Mouse (Mus musculus) neural tube, embryonic 15.5 days (tissue): ENCODE data around the gene Myo7a. TPM values are rescaled to one million over a fixed set of nuclear protein-coding genes. Genes with fewer than 3 reads are reported as not detected.

ENCODE experiments used
- ATAC-seq: fragments of 200-750 bp; cut with Nextera tagmentation; 2 replicates; pipeline ENCODE4 v1.8.0; 2017; ENCODE audit warnings: mild to moderate bottlenecking, moderate TSS enrichment, moderate library complexity; ENCODE audit not compliant: low FRiP score
- H3K27ac ChIP-seq: fragments of 300-500 bp; sonication (generic); replicated peaks from 2 replicates; pipeline ENCODE4 v1.5.1; 2015; ENCODE audit warnings: mild to moderate bottlenecking, inconsistent platforms
- H3K27me3 ChIP-seq: fragments of 300-500 bp; sonication (generic); replicated peaks from 2 replicates; pipeline ENCODE4 v1.6.1; 2015; ENCODE audit warnings: inconsistent platforms
- H3K36me3 ChIP-seq: fragments of 300-500 bp; sonication (generic); 2 replicates; pipeline ENCODE4 v1.6.1; 2015; ENCODE audit warnings: inconsistent platforms
- H3K4me1 ChIP-seq: fragments of 300-500 bp; sonication (generic); 2 replicates; pipeline ENCODE4 v1.6.1; 2015; ENCODE audit warnings: inconsistent platforms
- H3K4me2 ChIP-seq: fragments of 300-500 bp; sonication (generic); 2 replicates; pipeline ENCODE4 v1.6.1; 2015; ENCODE audit warnings: inconsistent platforms, mild to moderate bottlenecking, moderate library complexity
- H3K4me3 ChIP-seq: fragments of 300-500 bp; sonication (generic); replicated peaks from 2 replicates; pipeline ENCODE4 v1.5.1; 2015; ENCODE audit warnings: mild to moderate bottlenecking, inconsistent platforms
- H3K9ac ChIP-seq: fragments of 300-500 bp; sonication (generic); replicated peaks from 2 replicates; pipeline ENCODE4 v1.6.1; 2015; ENCODE audit warnings: mild to moderate bottlenecking, inconsistent platforms
- H3K9me3 ChIP-seq: fragments of 300-500 bp; sonication (generic); replicated peaks from 2 replicates; pipeline ENCODE4 v1.6.1; 2016; ENCODE audit warnings: inconsistent platforms
- WGBS: fragments of 180-500 bp; shearing (Covaris S2); methylation state at CpG from one replicate; pipeline ENCODE4 v1.1.7; 2015; ENCODE audit warnings: mixed read lengths; 5-methylcytosine and 5-hydroxymethylcytosine counted together
- polyA plus RNA-seq: library from polyadenylated mRNA; unstranded; fragments of >200 nt; fragmentation: Nextera tagmentation; extraction: Ambion mirVana; gene quantifications from 2 replicates; pipeline ENCODE4 v1.2.1, GENCODE M21; 2015

Myo7a gene
- polyA plus RNA-seq, 1 experiment from 2014 or later = 16.0 TPM

DNA sequence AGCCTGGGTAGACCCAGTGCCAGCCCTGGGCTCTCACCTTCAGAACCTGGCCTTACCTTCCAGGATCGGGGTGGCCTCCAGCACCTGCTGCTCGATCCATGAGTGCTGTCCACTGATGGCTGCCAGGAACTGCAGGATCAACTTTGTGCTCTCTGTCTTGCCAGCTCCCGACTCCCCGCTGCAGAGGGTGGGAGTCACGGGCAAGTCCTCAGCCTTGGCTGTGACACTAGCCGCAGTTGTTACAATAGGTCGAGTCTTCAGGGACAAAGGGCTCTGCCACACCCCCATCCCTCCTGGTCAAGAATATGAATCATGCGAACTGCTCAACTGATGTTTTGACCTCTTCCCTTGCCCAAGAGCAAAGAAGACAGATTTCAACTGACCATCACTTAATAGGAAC, 21.8 kb downstream of the Myo7a start:
- Histone ChIP-seq H3K4me1 (peaks cover 4% of the 10 kb centered on the region), H3K27me3 (no peaks in the 10 kb centered on the region), H3K9ac (no peak overlapping the region), H3K36me3 (peaks cover 12% of the 10 kb centered on the region), H3K4me2 (no peak overlapping the region), H3K27ac (no peak overlapping the region), H3K9me3 (no peaks in the 10 kb centered on the region), H3K4me3 (no peak overlapping the region)
- WGBS = 95% methylated on average over 8 of the region's 8 CpGs
- ATAC-seq = no peak

DNA sequence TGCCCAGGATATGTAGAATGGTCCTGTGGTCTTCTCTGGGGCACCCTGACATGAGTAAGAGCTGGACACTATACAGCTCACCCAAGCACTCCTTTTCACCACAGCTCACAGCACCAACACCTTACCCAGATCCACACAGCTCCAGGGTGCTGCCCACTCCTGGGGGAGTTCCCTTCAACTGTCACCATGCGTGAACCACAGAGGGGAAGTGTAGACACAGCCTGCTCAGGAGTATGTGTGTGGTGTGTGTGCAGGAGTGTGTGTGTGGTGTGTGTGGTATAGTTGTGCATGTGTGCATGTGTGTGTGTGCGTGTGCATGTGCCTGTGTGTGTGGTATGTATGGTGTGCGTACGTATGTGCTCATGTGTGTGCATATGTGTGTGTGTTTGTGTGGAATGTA, 23.5 kb downstream of the Myo7a start:
- no peak overlapping the region for H3K27ac ChIP-seq

DNA sequence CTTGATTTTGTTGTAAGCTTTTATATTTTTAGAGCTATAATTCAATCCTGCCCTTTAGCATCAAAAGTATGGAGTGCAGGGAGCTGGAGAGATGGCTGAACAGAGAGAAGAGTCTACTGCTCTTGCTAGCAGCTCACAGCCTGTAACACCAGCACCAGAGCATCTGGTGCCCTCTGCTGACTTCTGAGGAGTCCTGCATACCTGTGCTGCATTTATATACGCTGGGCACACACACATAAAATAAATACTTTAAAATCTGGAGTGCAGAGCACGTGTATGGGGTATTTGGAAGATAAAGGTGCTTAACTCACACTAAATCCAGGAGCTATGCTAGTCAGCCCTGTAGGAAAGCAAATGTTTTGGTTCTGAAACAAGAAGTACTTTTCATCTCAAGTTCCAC, 33.0 kb downstream of the Myo7a start:
- Histone ChIP-seq H3K27me3 (no peaks in the 10 kb centered on the region), H3K36me3 (peaks cover 3% of the 10 kb centered on the region; the same call in 1 of the 2 replicates), H3K9ac (no peak overlapping the region), H3K27ac (no peak overlapping the region), H3K4me3 (no peak overlapping the region), H3K9me3 (no peaks in the 10 kb centered on the region), H3K4me2 (no peak overlapping the region), H3K4me1 (peaks cover 8% of the 10 kb centered on the region; the same call in 1 of the 2 replicates)
- ATAC-seq = no peak; the same call in 1 of the 2 replicates
- 59% methylated on average over 2 of the region's 2 CpGs for WGBS

More for the DNA sequence above, 23.5 kb downstream of the Myo7a start:
- 95% methylated on average over 4 of the region's 4 CpGs for WGBS
- Histone ChIP-seq H3K4me1 (no peaks in the 10 kb centered on the region), H3K27me3 (no peaks in the 10 kb centered on the region), H3K4me3 (no peak overlapping the region), H3K9me3 (no peaks in the 10 kb centered on the region), H3K36me3 (peaks cover 14% of the 10 kb centered on the region), H3K9ac (no peak overlapping the region), H3K4me2 (no peak overlapping the region)
- no peak for ATAC-seq

DNA sequence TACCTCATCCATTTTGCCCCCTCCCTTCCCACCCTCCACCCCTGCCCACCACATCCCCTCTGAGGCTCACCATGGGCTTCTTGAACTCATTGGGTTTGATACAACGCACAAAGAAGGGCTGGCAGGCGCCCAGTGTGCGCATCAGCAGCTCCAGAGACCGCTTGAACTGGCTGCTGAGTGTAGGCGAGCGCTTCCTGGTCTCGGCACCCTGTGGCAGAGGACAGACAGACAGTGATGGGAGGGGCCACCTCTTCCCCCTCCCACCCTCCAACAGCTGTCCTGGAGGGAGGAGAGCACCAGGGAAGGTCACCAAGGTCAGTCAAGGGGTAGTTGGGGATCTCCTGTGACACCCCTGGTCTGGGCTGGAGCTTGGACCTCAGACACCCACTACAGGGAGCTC, 34.0 kb downstream of the Myo7a start:
- no peaks in the 10 kb centered on the region for H3K9me3 ChIP-seq
- 74% methylated on average over 7 of the region's 7 CpGs for WGBS
- no peak overlapping the region for H3K27ac ChIP-seq
- H3K36me3 ChIP-seq = peaks cover 1% of the 10 kb centered on the region; the same call in 1 of the 2 replicates
- peaks cover 8% of the 10 kb centered on the region; the same call in 1 of the 2 replicates for H3K4me1 ChIP-seq
- H3K4me2 ChIP-seq = no peak overlapping the region
- no peak overlapping the region for H3K9ac ChIP-seq
- no peak overlapping the region for H3K4me3 ChIP-seq
- ATAC-seq = no peak
- no peaks in the 10 kb centered on the region for H3K27me3 ChIP-seq

DNA sequence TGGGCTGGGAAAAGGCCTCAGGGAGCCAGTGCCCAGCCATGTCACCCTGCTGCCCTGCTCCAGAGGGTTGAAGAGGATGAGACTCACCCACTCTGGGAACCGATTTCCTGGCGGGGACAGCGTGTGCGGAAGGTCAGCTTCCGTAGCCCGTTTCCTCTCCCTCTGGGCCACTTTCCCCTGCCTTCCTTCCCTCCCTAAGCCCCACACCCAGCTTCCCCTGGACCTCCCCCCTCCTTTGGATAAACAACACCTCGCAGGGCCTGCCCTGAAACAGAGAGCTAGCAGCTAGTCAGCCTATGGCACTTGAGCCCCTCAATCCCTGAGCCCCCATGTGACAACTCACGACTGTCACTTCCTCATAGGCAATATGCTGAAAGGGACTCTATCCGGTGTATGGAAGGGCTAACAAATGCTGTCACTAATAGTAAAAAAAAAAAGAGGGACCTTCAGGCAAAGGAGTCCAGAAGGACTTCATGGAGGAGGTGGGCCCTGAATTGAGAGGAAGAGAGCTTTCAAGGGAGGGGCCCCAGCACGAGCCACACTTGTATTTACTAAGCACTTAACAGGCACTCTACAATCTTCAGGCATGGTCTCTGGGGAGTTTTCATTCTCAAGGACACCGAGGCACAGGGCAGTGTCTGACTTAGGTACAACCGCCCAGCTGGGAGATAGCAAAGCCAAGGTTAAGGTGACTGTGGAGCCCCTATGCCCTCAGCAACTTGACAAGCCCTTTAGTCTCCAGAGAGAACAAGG, 34.6 kb downstream of the Myo7a start:
- Histone ChIP-seq H3K4me2 (no peak overlapping the region), H3K9me3 (no peaks in the 10 kb centered on the region), H3K9ac (no peak overlapping the region), H3K36me3 (peaks cover 7% of the 10 kb centered on the region; the same call in 1 of the 2 replicates), H3K4me1 (peaks cover 8% of the 10 kb centered on the region; the same call in 1 of the 2 replicates), H3K27me3 (no peaks in the 10 kb centered on the region), H3K27ac (no peak overlapping the region), H3K4me3 (no peak overlapping the region)
- 74% methylated on average over 12 of the region's 12 CpGs for WGBS
- no peak for ATAC-seq

DNA sequence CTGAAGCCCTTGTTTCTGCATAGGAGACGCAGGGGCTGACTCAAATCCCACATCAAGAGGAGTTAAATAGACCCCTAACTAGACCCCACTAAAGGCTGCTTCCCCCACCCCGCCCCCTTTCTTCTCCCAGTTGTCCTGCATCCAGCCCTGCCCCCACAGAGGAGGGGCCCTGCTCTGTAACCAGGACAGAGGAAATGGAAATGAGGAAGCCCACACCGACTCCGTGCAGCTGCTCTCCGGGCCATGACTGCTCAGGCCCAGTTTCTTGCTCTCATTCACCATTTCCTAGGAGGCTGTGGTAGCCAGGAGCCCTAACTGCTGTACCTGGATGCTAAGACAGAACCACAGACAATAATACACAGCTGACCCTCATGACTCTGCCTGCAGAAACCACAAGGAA, 36.9 kb downstream of the Myo7a start:
- no peak overlapping the region for H3K27ac ChIP-seq
- no peak for ATAC-seq
- H3K9ac ChIP-seq = no peak overlapping the region

DNA sequence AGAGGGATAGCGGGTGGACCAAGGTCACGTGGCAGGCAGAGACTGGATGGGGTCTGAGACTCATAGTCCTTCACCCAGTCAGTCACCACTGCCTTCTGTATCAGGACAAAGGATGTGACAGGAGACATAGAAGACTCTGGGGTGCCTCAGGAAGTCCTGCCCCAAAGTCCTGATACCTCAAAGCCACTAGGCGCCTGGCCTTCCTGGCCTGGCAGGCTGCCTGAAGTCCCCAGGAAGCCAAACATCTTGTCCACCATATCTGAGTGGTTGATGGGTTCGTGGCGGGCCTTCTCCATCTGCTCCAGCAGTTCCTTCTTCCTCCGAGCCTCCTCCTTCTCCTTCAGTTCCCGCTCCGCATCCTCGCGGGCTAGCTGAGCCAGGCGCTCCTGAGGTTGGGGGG, 41.9 kb downstream of the Myo7a start:
- H3K4me2 ChIP-seq = no peak overlapping the region
- H3K4me1 ChIP-seq = peaks cover 3% of the 10 kb centered on the region; the same call in 1 of the 2 replicates
- H3K27me3 ChIP-seq = no peaks in the 10 kb centered on the region
- no peak overlapping the region for H3K27ac ChIP-seq
- H3K9me3 ChIP-seq = no peaks in the 10 kb centered on the region
- no peak overlapping the region for H3K9ac ChIP-seq
- peaks cover 20% of the 10 kb centered on the region for H3K36me3 ChIP-seq
- 89% methylated on average over 11 of the region's 11 CpGs for WGBS
- no peak for ATAC-seq
- no peak overlapping the region for H3K4me3 ChIP-seq

More for the DNA sequence above, 36.9 kb downstream of the Myo7a start:
- Histone ChIP-seq H3K36me3 (peaks cover 10% of the 10 kb centered on the region), H3K4me1 (peaks cover 8% of the 10 kb centered on the region; the same call in 1 of the 2 replicates), H3K9me3 (no peaks in the 10 kb centered on the region), H3K4me3 (no peak overlapping the region), H3K4me2 (no peak overlapping the region), H3K27me3 (no peaks in the 10 kb centered on the region)
- 9% methylated on average over 5 of the region's 5 CpGs for whole genome bisulfite sequencing

DNA sequence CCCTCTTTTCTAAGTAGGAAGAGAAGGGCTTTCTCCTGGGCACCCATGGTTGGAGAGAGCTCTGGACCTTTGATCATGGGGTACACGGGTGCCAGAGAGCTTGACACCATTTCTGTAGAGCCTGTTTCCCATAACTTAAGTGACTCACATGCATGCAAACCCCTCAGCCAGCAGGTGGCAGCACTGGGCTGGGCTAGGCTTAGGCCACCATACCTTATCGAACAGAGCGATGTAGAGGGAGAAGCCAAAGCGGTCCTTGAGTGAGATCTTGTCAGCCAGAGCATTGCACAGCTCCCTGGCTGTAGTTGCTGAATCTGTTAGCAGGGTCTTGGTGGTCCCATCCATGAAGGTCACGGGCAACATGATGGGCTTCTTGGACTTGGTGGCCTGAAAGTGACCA, 47.7 kb downstream of the Myo7a start:
- H3K4me2 ChIP-seq = no peak overlapping the region
- H3K36me3 ChIP-seq = peaks cover 19% of the 10 kb centered on the region
- H3K4me3 ChIP-seq = no peak overlapping the region
- H3K9me3 ChIP-seq = no peaks in the 10 kb centered on the region
- no peak overlapping the region for H3K27ac ChIP-seq
- no peak overlapping the region for H3K9ac ChIP-seq
- no peaks in the 10 kb centered on the region for H3K27me3 ChIP-seq
- no peak for ATAC-seq
- WGBS = 38% methylated on average over 5 of the region's 5 CpGs
- H3K4me1 ChIP-seq = no peaks in the 10 kb centered on the region

DNA sequence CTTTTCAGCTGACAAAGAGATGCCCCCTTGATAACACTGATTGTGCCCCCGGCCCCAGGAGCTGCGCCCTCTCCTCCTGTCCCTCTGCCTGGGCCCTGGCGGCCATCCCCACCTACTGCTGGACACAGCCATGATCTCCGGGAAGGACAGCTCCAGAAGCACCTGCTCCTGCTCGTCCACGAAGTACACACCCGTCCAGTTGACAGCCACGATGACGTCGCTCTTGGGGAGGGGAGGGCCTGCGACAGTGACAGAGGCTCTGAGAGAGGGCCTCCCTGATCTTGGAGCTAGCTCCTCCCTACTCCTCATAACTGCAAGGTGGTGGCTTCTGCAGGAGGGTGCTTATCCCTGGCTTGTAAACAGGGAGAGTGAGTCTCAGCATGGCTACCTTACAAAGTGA, 53.1 kb downstream of the Myo7a start:
- 87% methylated on average over 11 of the region's 11 CpGs for WGBS
- no peak overlapping the region for H3K27ac ChIP-seq
- H3K4me2 ChIP-seq = no peak overlapping the region
- H3K36me3 ChIP-seq = peaks cover 21% of the 10 kb centered on the region
- H3K9ac ChIP-seq = no peak overlapping the region
- no peaks in the 10 kb centered on the region for H3K9me3 ChIP-seq
- no peak overlapping the region for H3K4me3 ChIP-seq
- H3K27me3 ChIP-seq = no peaks in the 10 kb centered on the region
- no peak for ATAC-seq
- H3K4me1 ChIP-seq = no peaks in the 10 kb centered on the region

DNA sequence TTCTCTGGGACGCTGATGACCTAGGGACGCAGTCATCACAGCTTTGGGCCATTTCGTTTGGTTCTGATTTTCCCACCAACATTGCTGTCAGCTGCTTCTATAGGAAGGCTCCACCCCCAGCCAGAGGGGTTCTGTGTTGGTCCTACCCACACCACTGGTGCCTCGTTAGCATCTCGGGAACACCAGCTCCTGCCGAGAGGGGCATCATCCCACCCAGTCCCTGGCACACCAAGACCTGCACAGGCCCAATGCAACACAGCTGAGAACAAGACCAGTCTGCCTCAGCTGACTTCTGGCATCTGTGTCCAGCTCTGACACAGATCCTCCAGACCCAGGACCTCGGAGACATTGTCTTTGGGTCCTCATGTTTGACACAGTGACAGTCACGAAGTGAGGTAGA, 64.4 kb downstream of the Myo7a start:
- no peaks in the 10 kb centered on the region for H3K27me3 ChIP-seq
- no peak overlapping the region for H3K9ac ChIP-seq
- peaks cover 6% of the 10 kb centered on the region; the same call in 1 of the 2 replicates for H3K36me3 ChIP-seq
- no peak overlapping the region for H3K27ac ChIP-seq
- no peak overlapping the region for H3K4me2 ChIP-seq
- WGBS = 93% methylated on average over 8 of the region's 8 CpGs
- no peak for ATAC-seq
- no peaks in the 10 kb centered on the region for H3K4me1 ChIP-seq
- no peak overlapping the region for H3K4me3 ChIP-seq
- H3K9me3 ChIP-seq = no peaks in the 10 kb centered on the region

DNA sequence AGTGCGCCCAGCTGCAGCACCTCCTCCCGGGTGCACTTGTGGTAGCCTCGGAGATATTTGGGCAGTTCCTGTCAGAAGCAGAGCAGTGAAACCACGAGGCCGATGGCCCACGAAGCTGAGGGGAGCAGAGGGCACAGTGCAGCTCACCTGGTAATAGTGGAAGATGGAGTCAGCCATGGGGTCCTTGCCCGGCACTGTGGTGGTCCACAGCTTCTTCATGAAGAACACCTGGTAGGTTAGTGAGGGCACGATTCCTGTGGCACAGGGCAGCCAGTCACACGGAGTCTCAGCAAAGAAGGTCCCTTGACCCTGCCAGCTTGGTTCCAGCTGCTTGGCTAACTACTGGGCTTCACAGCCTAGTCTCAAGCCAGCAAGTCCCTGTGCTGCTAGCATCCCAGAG, 64.9 kb downstream of the Myo7a start:
- Histone ChIP-seq H3K36me3 (peaks cover 6% of the 10 kb centered on the region; the same call in 1 of the 2 replicates), H3K9me3 (no peaks in the 10 kb centered on the region), H3K27me3 (no peaks in the 10 kb centered on the region), H3K27ac (no peak overlapping the region), H3K4me3 (no peak overlapping the region), H3K4me2 (no peak overlapping the region), H3K9ac (no peak overlapping the region), H3K4me1 (no peaks in the 10 kb centered on the region)
- 92% methylated on average over 9 of the region's 9 CpGs for WGBS
- no peak for ATAC-seq

DNA sequence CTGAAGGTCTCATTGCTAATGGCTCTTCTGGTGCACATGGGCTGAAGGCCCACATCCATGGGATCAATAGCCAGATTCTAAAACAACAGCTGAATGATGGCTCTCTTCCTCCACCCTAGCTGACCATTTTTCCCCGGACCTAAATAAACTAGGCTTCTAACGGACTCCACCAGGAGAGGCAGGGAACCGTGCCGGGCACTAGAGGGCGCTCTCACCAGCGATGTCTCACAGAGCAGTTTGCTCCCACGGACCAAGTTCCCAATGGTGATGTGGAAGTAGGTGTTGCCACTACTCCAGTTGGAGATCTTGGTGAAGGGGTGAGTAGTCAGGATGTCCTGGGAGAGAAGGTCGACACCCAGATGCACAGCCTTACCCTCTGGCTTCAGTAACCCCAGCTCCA, 67.3 kb downstream of the Myo7a start:
- H3K9me3 ChIP-seq = no peaks in the 10 kb centered on the region
- no peak overlapping the region for H3K4me2 ChIP-seq
- no peaks in the 10 kb centered on the region for H3K4me1 ChIP-seq
- ATAC-seq = no peak
- H3K27ac ChIP-seq = no peak overlapping the region
- no peak overlapping the region for H3K9ac ChIP-seq
- no peaks in the 10 kb centered on the region for H3K27me3 ChIP-seq
- H3K36me3 ChIP-seq = peaks cover 6% of the 10 kb centered on the region; the same call in 1 of the 2 replicates
- H3K4me3 ChIP-seq = no peak overlapping the region
- WGBS = 21% methylated on average over 8 of the region's 8 CpGs
